ENCODE assay signal across 17 mouse cellular contexts in the genomic region with DNA sequence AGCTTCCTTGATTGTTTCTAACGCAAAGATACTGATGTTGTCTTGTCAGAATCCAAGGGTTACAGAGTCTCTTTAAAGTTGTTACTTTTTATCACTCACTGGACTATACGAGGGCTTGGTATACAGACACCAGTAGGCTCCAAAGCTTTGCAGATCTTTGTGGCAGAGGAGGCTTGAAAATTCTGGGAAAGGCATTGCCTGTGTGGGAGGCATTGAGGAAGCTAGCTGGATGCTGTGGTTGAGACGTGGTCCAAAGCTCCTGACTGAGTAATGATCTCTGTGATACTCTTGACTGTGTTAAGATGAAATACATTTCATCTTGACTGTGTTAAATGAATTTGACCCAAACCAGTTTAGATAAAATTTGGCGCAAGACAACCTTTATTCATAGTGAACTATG.
"Had no signal": no experiment of that assay in that cellular context is flagged by ENCODE, and none has a peak within 500 bp of the region (broad histone marks: within the 10 kb centered on the region; RNA-seq: fewer than 3 reads in every experiment).

No protein-coding gene starts in this region.

- DNase-seq: lung, adult 18-20 months; lung, embryonic 14.5 days; lung, postnatal 10 days; lung, postnatal 4 days; midbrain, embryonic 14.5 days; retina, postnatal 1 day; right cerebral cortex, postnatal 25 days; right cerebral cortex, postnatal 4 days; spleen, adult 18-20 months; thymus, adult 18-20 months; thymus, postnatal 14 days; thymus, postnatal 36 days had no signal

- H3K4me3 ChIP-seq: midbrain, embryonic 10.5 days; midbrain, embryonic 12.5 days; myocyte; neural tube, embryonic 13.5 days; neural tube, embryonic 15.5 days had no signal

- H3K27ac ChIP-seq: midbrain, embryonic 10.5 days; midbrain, embryonic 12.5 days; neural tube, embryonic 13.5 days; neural tube, embryonic 15.5 days had no signal
